Mouse (Mus musculus): Measurements from ENCODE around the gene Olfr1375. TPM values are rescaled to one million over a fixed set of nuclear protein-coding genes. Genes with fewer than 3 reads are reported as not detected.

Gene Olfr1375
- polyA plus RNA-seq (2017; shearing (Covaris generic)): not detected

GRCm38 (mm10) chr11:51047809-51048208 lies at the start of gene Olfr1375:
TSS of gene Olfr1375 (plus strand) at chr11:51048109.

GRCm38 (mm10) chr11:51003296-51003695 lies 44.6 kb upstream of the Olfr1375 start, which contains the start of gene Olfr51:
TSS of gene Olfr51 (plus strand) at chr11:51003596.

GRCm38 (mm10) chr11:51013936-51014335 lies 34.0 kb upstream of the Olfr1375 start, which contains the start of gene Olfr54:
TSS of gene Olfr54 (plus strand) at chr11:51014236.

GRCm38 (mm10) chr11:51059151-51059571 lies 11.3 kb downstream of the Olfr1375 start, which contains the start of gene Zfp354a:
TSS of gene Zfp354a (plus strand) at chr11:51059257.

Other genes with a start within 250 kb of the Olfr1375 start
- 6.9 TPM for gene Zfp354c, start 220.4 kb upstream of the Olfr1375 start, polyA plus RNA-seq (2017; shearing (Covaris generic))
- 0.15 TPM for gene Zfp879, start 206.6 kb upstream of the Olfr1375 start, polyA plus RNA-seq (2017; shearing (Covaris generic))
- gene Grm6, start 197.4 kb upstream of the Olfr1375 start, polyA plus RNA-seq (2017; shearing (Covaris generic)): 0.68 TPM
- not detected for gene Zfp454, start 160.5 kb upstream of the Olfr1375 start, polyA plus RNA-seq (2017; shearing (Covaris generic))
- 1.1 TPM for gene Zfp2, start 131.9 kb upstream of the Olfr1375 start, polyA plus RNA-seq (2017; shearing (Covaris generic))
- gene Zfp354b, start 116.5 kb upstream of the Olfr1375 start, polyA plus RNA-seq (2017; shearing (Covaris generic)): not detected
- gene 4933414I15Rik, start 104.3 kb upstream of the Olfr1375 start, polyA plus RNA-seq (2017; shearing (Covaris generic)): not detected
- not detected for gene Prop1, start 94.3 kb upstream of the Olfr1375 start, polyA plus RNA-seq (2017; shearing (Covaris generic))
- not detected for gene Olfr1378, start 81.6 kb upstream of the Olfr1375 start, polyA plus RNA-seq (2017; shearing (Covaris generic))
- not detected for gene Olfr1377, start 66.1 kb upstream of the Olfr1375 start, polyA plus RNA-seq (2017; shearing (Covaris generic))
- gene Olfr51, start 44.5 kb upstream of the Olfr1375 start, polyA plus RNA-seq (2017; shearing (Covaris generic)): not detected
- gene Olfr54, start 33.9 kb upstream of the Olfr1375 start, polyA plus RNA-seq (2017; shearing (Covaris generic)): not detected
- not detected for gene Zfp354a, start 11.1 kb downstream of the Olfr1375 start, polyA plus RNA-seq (2017; shearing (Covaris generic))
- gene Gm12569, start 172.4 kb downstream of the Olfr1375 start, polyA plus RNA-seq (2017; shearing (Covaris generic)): not detected
- 312 TPM for gene Clk4, start 213.6 kb downstream of the Olfr1375 start, polyA plus RNA-seq (2017; shearing (Covaris generic))
- not detected for gene BC049762, start 214.9 kb downstream of the Olfr1375 start, polyA plus RNA-seq (2017; shearing (Covaris generic))
- not detected for gene Col23a1, start 241.8 kb downstream of the Olfr1375 start, polyA plus RNA-seq (2017; shearing (Covaris generic))

Measured in naive thymus-derived CD4-positive, alpha-beta T cell, adult 5 months (primary cell).